Mouse (Mus musculus): Measurements from ENCODE around the gene Tapbp. TPM values are rescaled to one million over a fixed set of nuclear protein-coding genes. Genes with fewer than 3 reads are reported as not detected.

The Tapbp gene
- 100 to 1,000 TPM; 452 to 506 TPM for total RNA-seq (2023)

DNA sequence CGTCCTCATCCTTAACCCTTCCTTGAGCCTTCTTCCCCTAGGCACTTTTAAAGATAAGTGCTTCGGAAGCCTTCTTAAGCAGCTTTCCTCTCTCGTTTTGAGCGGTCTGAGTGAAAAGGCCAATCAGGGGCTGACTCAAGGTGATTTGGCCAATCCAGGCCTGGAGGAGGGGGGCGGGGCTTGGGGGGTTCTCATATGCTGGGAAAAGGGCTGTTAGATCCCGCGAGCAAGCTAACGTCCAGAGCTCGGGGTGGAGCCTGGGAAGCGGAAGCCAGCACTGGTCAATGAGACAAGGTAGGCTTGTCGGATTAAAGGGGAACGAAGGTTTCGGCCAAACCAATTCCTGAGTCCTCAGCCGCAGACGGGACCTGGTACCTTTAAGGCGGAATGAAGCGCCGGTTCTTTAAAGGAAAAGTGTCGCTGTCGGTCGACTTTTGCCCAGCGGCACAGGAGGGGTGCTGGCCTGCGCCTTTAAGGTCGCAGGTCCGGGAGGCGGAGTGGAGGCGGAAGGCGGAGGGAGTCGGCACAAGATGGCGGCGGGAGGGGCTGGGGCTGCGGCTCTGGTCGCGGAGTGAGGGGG is at the start of gene Tapbp, which contains the start of gene Zbtb22:
TSS of gene Tapbp (plus strand) at position 229 of the 580 bp plus-strand sequence.
TSS of gene Zbtb22 (plus strand) at position 234 of the 580 bp plus-strand sequence.

DNA sequence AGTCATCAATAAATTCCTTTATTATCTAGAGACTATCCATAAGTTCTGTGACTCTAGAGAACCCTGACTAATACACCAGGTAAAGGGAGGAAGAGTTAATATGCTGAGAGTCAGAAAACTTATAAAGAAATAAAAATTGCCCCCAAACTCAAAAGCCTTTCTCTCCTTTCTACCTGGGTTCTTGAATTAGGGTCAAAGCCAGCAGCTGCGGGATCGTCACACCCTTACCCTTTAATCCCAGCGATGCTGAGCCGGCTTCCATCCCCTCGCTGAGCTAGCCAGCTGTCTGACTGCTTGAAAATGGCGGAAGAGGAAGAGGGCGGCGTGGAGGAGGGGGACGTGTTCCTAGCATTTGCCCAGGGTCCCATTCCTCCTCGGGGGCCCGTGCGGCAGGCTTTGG is 42.2 kb upstream of the Tapbp start, which contains the start of gene Gm7029:
TSS of gene Gm7029 (plus strand) at position 301 of the 400 bp plus-strand sequence.

DNA sequence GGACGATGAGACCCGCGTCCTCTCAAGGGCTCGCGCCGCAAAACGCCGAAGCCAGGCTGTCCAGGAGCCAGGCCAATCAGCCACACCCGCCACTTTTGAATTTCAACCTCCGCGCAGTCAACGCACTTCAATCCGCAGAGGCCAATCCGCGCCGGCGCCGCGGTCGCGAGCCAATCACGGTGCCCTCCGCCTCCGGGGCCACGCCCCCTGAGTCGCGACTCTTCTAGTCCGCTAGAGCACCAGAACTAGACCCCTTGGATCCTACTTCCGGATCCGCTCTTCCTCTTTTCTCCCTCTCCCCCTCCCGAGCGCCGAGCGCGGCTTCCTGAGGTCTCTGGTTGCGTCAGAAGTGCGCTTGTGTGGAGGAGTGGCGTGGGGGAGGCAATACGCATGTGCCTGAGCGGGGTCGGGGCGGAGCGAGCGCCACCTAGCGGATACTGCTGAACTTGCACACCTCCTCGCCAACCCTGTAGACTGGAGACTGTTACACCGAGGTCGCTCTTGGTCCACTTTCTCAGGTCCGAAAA is 25.1 kb upstream of the Tapbp start, which contains the start of gene Kifc1:
TSS of gene Kifc1 (minus strand) at position 129 of the 527 bp plus-strand sequence.

DNA sequence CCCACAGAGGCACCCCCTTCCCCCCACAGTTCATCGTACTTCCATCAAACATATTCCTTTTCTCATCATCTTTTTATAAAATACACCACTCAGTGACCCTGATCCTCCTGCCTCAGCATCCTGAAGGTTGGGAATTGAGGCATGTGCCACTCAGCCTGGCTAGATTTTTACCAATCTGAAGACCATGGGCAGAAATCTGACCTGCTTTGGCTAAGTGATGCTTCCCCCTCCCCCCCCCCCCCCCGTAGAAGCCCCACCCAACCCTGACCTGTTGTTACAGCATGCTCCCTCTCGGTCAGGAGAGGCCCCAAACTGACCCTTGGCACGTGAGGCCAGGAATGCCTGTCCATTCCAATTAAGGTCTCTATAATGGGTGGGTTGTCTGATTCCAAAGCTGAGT is 10.9 kb upstream of the Tapbp start, which contains the start of gene Platr17:
TSS of gene Platr17 (plus strand) at position 301 of the 400 bp plus-strand sequence.

DNA sequence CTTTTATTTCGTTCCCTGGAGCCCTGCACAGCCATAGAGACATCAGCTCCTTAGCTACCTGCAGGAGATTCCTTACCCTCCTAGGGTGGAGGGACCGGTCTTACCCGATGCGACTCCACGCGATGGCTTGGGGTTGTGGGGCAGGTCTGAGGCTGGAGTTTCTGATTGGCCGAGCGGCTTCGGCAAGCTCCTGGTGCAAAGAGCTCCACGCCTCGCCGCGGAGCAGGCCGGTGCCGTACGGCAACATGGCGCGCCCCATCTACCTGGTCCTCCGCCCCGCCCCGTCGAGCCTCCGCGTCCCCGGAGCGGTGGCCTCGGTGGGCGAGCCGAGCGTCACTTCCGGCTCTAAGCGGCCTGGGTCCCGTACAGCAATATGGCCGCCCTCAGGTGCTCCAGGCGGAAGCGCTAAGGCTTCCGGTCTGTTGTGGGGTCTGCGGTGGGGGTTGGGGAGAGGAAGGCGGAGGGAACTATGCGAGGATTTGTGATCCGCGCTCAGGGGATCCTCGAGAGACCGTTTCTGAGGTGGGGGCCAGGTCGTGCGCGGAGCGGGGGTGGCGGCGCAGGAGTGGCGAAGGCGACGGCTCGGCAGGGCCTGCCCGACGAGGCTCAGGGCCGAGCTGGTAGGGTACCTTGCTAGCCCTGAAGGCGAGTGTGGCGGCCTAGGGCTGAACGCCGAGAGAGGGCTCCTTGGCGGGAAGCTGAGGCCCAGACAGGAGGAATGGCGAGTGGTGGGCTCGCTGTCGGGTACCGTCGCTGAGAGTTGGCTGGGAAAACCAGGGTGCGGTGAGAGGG is 6.4 kb upstream of the Tapbp start, which contains the start of gene Daxx:
TSS of gene Daxx (plus strand) at position 338 of the 792 bp plus-strand sequence.

DNA sequence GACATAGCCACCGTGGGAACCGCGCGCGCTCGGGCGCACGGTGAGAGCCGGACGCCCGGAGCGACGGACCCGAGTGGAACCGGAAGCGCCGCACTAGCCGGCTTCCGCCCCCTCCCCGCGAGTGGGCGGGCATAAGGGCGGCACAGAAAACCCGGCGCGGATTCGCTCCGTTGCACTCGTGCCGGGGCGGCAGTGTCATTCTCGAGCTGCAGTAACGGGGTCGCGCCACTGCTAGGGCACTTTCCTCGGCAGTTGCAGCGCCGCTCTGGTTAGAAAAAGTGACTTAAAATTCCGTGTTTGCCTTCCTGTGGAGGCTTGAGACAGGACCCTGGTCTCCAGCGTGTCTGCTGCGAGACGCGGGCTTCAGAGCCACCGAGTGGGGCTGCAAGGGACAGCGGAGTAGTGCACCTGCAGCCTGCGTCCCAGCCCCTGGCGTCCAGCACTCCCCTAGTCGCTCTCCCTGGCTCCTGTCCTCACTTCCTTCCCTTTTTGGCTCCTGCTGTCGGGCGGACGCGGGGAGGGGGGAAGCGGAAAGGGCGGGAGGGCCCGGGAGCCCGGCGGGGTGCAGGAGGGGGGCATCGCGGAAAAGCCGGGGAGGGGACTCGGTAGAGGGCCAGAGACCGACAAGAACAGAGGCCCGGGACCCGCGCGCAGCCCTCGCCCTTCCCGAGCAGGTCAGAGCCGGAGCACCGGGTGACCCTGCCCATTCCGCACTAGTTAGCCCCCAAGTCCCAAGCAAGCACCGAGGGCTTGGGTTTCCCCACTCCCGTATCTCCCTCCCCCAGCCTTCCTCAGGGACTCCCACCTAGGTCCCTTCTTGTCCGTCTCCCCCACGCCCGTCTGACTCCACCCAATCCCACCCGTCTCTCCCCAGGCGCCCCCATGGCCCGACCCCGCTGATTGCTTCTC is 13.9 kb downstream of the Tapbp start, which contains the start of gene Rgl2:
TSS of gene Rgl2 (plus strand) at position 173 of the 909 bp plus-strand sequence.

DNA sequence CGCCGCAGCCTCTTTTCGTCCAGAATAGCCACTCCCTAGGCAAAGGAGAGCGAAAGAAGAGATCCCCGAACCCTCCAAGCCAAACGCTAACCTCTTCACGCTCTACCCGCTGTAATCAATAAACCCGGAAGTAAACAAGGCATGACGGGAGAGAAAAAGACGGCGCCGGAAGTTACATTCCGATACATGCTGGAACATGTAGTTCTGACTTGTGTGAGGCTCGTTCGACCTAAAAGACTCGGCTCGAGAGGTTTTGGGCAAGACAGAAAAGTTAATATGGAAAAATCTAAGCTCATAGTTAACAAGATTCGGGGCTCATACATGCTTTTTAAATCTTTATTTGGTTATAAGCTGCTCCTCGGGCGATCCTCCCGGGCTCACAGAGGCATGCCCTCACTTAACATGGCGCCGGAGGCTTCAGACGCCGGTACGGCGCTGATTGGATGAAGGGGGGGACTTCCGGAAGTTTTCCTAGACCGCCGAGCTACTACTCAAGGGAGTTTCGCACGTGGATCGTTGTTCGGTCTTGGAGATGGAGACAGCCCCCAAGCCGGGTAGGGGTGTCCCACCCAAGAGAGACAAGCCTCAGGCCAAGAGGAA is 24.6 kb downstream of the Tapbp start, which contains the start of the genes Pfdn6 and Wdr46:
TSS of gene Pfdn6 (minus strand) at position 138 of the 600 bp plus-strand sequence.
TSS of gene Wdr46 (plus strand) at position 455 of the 600 bp plus-strand sequence.

DNA sequence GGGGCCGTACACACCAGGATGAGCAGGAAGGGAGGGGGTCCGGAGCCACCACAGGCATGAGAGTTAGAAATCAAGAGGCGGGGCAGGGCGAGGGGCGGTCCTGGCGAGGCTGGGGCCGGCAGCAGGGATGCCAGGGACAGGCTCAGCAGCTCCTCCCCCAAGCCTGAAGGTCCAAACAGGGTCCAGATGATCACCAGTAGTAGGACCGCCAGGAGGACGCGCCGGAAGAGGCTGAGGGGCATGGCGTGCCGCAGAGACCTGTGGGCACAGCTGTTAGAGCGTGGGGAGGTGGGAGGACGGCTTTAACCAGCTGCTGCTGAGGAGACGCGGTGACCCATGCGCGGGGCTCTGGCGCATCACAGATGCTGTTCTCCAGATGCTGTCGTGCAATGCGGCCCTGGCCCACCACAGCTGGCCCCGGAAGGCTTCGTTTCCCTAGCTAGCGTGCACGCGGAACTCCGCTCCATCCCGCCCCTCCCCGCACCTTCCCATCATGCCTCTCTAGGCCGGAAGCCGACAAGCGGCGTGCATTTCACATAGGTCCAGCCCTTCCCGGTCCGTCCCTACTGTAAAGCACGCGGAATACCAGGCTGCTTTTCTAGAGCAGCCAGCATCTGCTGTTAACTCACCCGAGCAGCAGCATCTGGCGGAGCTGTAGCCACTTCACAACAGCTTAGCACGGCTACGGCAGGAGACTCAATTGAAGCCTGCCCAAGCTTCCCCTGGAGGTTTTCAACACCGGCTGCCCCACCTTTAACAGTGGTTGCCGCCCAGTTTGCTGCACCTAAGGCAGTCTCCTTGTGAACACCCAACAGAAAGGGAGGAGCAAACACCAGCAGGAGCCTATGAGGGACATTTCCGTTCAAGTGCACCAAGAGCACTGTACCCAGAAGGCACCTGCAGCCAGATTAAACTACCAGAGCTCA is 35.6 kb downstream of the Tapbp start, which contains the start of gene B3galt4:
TSS of gene B3galt4 (minus strand) at position 468 of the 926 bp plus-strand sequence.

DNA sequence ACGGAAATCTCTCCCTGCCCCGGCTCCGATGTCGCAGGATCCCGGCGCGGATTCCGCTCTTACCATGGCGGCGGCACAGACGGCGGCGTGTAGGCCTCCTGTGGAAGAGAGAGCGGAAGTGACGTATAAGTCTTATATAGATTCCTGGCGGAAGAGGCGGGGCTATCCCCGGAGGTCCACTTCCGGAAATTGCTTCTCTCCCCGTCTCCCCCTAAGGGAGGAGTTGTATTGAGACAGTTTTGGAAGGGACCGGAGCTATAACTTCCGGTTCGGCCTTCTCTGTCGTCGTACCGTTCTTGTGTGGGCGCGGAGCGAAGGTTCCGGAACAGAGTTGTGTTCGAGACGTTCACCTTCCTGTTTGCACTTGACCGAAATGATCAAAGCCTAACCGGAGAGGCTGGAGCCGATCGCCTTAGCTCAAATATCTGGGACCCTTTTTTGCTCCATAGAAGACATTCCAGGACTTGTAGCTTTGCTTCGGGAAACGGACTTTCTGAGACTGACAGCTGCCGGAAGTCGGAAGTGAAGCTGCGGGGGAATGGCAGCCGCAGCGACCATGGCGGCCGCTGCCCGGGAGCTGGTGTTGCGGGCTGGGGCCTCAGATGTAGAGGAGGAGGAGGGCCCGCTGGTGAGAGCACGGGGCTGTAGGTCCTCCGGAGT is 40.0 kb downstream of the Tapbp start, which contains the start of the genes Vps52 and Rps18:
TSS of gene Vps52 (plus strand) at position 258 of the 660 bp plus-strand sequence.
TSS of gene Rps18 (minus strand) at position 447 of the 660 bp plus-strand sequence.

Other genes starting within 250 kb of the Tapbp start
- 100 to 1,000 TPM; 357 to 366 TPM for gene Hnrnpm, start 229.0 kb upstream of the Tapbp start, total RNA-seq (2023)
- 10 to 100 TPM; 46.9 to 54.2 TPM for gene March2, start 197.2 kb upstream of the Tapbp start, total RNA-seq (2023)
- 100 to 1,000 TPM; 199 to 206 TPM for gene Rab11b, start 155.4 kb upstream of the Tapbp start, total RNA-seq (2023)
- under 1 TPM in 1 of 2 experiments, not detected in 1; 0.15 TPM for gene Angptl4, start 134.1 kb upstream of the Tapbp start, total RNA-seq (2023)
- 1 to 10 TPM in 1 of 2 experiments, under 1 TPM in 1; 0.74 to 3.9 TPM for gene Kank3, start 105.4 kb upstream of the Tapbp start, total RNA-seq (2023)
- 1,000 to 10,000 TPM; 3,497 to 3,557 TPM for gene Rps28, start 91.3 kb upstream of the Tapbp start, total RNA-seq (2023)
- 100 to 1,000 TPM; 143 to 152 TPM for gene Ndufa7, start 91.3 kb upstream of the Tapbp start, total RNA-seq (2023)
- 1 to 10 TPM; 4.5 to 7.4 TPM for gene Cd320, start 72.8 kb upstream of the Tapbp start, total RNA-seq (2023)
- gene Gm7029, start 42.1 kb upstream of the Tapbp start, total RNA-seq (2023), result not detected
- gene Kifc1, start 25.2 kb upstream of the Tapbp start, total RNA-seq (2023), result 1 to 10 TPM; 3.7 to 4.7 TPM
- under 1 TPM; 0.74 to 0.96 TPM for gene Platr17, start 10.8 kb upstream of the Tapbp start, total RNA-seq (2023)
- gene Daxx, start 6.5 kb upstream of the Tapbp start, total RNA-seq (2023), result 10 to 100 TPM; 56.7 to 66.7 TPM
- gene Zbtb22, start within 50 bp of the Tapbp start, total RNA-seq (2023), result 10 to 100 TPM; 34.9 to 41.2 TPM
- gene Rgl2, start 13.6 kb downstream of the Tapbp start, total RNA-seq (2023), result 100 to 1,000 TPM; 191 to 196 TPM
- gene Pfdn6, start 24.4 kb downstream of the Tapbp start, total RNA-seq (2023), result 10 to 100 TPM; 62.1 to 66.8 TPM
- gene Wdr46, start 24.8 kb downstream of the Tapbp start, total RNA-seq (2023), result 10 to 100 TPM; 40.2 to 41.2 TPM
- gene B3galt4, start 35.6 kb downstream of the Tapbp start, total RNA-seq (2023), result 1 to 10 TPM; 6.1 to 7.1 TPM
- gene Vps52, start 39.9 kb downstream of the Tapbp start, total RNA-seq (2023), result 10 to 100 TPM; 95.0 to 95.1 TPM
- gene Rps18, start 40.1 kb downstream of the Tapbp start, total RNA-seq (2023), result 1,000 to 10,000 TPM; 1,402 to 1,461 TPM
- gene H2-K1, start 84.4 kb downstream of the Tapbp start, total RNA-seq (2023), result 1,000 to 10,000 TPM; 2,757 to 2,769 TPM
- gene Ring1, start 108.8 kb downstream of the Tapbp start, total RNA-seq (2023), result 10 to 100 TPM; 35.8 to 40.6 TPM
- gene H2-Ke6, start 112.2 kb downstream of the Tapbp start, total RNA-seq (2023), result 100 to 1,000 TPM; 145 to 161 TPM
- 10 to 100 TPM; 81.1 to 92.0 TPM for gene Slc39a7, start 115.8 kb downstream of the Tapbp start, total RNA-seq (2023)
- gene Rxrb, start 115.9 kb downstream of the Tapbp start, total RNA-seq (2023), result 100 to 1,000 TPM; 119 to 129 TPM
- 1 to 10 TPM; 9.3 to 9.6 TPM for gene Col11a2, start 123.5 kb downstream of the Tapbp start, total RNA-seq (2023)
- 100 to 1,000 TPM; 208 to 232 TPM for gene H2-Oa, start 176.4 kb downstream of the Tapbp start, total RNA-seq (2023)
- gene H2-DMa, start 203.6 kb downstream of the Tapbp start, total RNA-seq (2023), result 100 to 1,000 TPM; 579 to 585 TPM
- gene Brd2, start 206.7 kb downstream of the Tapbp start, total RNA-seq (2023), result 100 to 1,000 TPM; 526 to 537 TPM
- 1,000 to 10,000 TPM; 1,421 to 1,463 TPM for gene H2-DMb2, start 227.4 kb downstream of the Tapbp start, total RNA-seq (2023)
- gene H2-DMb1, start 237.2 kb downstream of the Tapbp start, total RNA-seq (2023), result 100 to 1,000 TPM; 605 to 615 TPM